Mouse (Mus musculus): ENCODE measurements around the gene Pabpc4.

Gene Pabpc4

DNA sequence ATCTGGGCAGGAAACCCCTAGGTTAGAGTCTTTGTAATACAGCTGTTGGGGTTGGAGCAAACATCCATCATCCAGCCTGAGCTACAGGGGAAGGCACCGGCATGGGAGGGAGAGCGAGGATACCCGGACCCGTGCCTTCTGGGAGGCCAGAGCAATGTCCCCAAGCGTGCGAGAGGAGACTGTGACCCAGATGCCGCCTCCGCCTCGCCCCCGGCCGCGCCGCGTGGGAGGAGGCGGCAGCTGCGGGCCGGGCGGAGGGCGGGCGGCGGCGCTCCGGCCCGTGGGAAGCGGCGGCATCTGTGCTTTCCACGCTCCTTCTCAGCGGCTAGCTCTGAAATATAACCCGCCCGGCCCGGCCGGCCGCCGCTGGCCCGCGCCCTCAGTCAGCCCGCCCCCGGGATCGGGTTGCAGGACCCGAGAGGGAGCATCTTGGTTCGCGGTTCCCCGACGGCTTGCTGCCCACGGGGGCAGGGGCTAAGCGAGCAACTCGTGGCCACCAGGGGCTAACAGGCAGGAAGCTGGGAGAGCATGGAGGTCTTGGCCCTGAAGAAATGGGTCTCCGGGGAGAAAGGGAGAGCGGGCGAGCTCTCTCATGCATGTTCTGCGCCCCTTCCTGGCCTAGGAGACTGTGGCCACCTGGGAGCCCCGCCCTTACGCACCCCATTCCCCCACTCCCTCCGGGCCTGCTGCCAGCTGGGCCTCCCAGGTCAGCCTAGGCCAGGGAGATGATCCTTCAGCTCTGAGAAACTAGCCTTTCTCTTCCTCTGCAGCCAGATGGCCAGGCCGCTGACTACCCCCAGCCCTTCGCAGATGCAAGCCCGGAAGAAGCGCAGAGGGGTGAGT lies 22.6 kb upstream of the Pabpc4 start:
- in situ Hi-C loops (cut with MboI; ENCODE audit: unreplicated experiment in 2 of 2), result loop anchor here (10.0 to 25.0 kb wide), 5 partner anchors 385 to 1898 kb away; partner anchors contain the start of genes Zc3h12a (in 2 of the 2), Fhl3 (in 1 of the 2) and Sf3a3 (in 1 of the 2)

DNA sequence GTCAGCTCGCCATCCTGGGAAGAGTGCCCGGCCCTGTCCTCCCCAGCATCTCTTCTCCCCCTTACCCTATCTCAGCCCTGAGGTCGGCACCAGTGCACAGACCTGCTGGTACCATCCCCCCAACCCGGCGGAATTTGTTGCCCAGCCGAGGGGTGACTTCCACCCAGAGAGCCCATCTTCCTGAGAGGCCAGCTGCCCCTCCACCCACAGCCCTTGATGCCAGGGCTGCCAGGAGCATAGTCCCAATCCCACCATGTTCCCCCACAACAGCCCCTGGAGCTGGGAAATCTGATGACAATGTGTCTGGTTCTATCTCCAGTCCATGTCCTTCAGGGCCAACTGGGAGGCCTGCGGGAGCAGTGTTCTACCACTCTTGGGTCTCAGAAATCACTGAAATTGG lies 15.9 kb upstream of the Pabpc4 start:
- in situ Hi-C loops (cut with MboI; ENCODE audit: unreplicated experiment in 2 of 2), result loop anchor here (25.0 kb wide), 3 partner anchors 691 to 1891 kb away; partner anchors contain the start of genes Fhl3 (in 1 of the 2), Sf3a3 (in 1 of the 2) and Zc3h12a (in 1 of the 2)

DNA sequence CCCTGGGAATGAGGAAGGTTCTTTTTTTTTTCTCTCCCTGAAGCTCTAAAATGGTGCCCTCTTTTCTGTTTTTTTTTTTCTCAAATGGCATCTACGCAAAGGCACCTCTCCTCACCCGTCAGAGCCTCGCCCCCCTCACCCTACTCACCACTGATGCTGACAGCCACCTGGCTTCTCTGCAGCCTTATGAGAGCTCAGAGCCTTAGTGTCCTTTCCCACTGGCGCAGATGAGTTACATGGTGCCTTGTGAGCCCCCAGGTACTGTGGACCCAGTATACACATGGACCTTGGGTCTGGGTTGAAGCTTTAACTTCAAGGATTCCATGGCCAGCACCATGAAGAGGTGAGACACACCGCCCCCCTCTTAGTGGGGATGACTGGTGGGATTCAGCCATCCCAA lies 15.5 kb upstream of the Pabpc4 start:
- in situ Hi-C loops (cut with MboI; ENCODE audit: unreplicated experiment in 2 of 2), result loop anchor here (25.0 kb wide), 3 partner anchors 691 to 1891 kb away; partner anchors contain the start of genes Fhl3 (in 1 of the 2), Sf3a3 (in 1 of the 2) and Zc3h12a (in 1 of the 2)

DNA sequence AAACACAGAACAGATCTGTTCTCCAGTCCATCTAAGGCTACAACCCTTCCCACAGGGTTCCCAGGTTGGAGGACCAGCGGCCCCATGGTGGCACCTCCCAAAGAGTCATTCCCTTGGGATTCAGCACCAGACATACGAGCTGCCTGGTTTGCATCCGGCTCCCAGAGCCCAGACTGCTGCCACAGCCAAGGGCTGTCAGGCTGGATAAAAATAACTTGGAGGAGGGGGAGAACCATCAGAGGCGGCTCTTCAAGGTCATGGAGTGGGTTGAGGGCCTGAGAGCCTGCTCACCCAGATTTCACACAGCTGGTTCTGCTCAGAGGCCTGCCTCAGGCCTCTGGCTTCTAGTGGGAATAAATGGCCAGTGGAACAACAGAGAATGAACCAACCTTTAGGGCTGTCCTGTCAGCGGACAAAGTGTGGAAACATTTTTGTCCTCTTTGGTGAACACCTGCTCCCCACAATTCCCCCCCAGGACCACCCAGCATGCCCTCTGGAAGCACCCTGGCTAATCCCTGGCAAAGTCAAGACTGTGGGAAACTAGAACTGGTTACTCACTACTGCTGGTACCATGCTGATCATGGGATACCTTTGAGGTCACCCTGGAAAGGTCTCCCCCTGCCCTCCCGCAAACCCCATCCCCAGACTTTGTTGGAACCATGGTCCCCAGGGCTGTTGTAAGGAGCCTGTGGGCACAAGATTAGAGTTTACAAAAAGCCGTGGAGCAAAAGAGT lies 14.8 kb upstream of the Pabpc4 start:
- in situ Hi-C loops (cut with MboI; ENCODE audit: unreplicated experiment in 2 of 2), result loop anchor here (25.0 kb wide), 3 partner anchors 690 to 1890 kb away; partner anchors contain the start of genes Fhl3 (in 1 of the 2), Sf3a3 (in 1 of the 2) and Zc3h12a (in 1 of the 2)

DNA sequence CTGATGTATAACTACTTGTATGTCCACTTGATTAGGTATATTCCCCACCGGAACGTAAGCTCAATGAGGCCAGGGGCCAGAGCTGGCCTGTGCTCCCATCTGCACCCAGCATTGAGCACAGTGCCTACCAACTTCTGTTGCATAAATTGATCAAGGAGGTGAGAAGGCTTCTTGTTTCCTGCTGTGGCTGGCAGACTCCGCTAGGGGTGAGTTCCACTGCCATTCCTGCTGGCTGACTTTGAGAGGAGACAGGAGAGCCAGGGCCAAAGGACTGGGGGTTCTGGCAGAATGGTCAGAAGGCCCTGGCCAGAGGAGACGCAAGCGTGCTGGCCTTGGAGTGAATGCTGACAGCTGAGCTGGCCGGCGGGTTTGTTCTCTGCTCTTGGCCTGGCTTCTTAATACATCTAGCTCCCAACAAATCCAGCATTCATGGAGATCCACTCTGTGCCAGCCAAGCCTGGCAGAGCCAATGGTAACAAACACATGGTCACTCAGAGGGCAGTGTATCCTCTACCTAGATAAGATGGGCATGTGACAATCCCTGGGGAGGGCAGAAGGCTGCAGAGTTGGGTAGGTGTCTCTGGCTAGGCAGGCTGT lies 13.1 kb upstream of the Pabpc4 start:
- in situ Hi-C loops (cut with MboI; ENCODE audit: unreplicated experiment in 2 of 2), result loop anchor here (25.0 kb wide), 3 partner anchors 688 to 1888 kb away; partner anchors contain the start of genes Fhl3 (in 1 of the 2), Sf3a3 (in 1 of the 2) and Zc3h12a (in 1 of the 2)

DNA sequence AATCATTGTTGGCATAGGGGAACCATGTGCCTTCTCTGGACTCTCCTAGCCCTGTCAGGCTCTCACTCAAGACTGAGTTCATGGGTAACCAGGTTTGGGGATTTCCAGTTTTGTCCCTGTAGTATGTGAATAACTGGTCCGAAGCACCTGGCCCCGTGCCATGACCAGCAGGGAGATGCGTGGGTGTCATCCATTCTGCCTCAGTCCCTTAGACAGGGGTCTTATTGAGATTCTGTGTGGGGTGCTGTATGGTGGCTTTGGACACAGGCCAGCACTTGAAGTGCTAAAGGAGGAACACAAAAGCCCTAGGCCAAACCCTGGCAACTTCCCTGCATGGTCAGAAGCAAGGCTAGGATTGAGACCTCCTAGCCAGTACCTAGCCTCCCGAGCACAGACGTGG lies 9.9 kb upstream of the Pabpc4 start:
- in situ Hi-C loops (cut with MboI; ENCODE audit: unreplicated experiment in 2 of 2), result loop anchor here in 1 of 2 experiments (10.0 kb wide), 2 partner anchors 47 to 97 kb away; partner anchors contain the start of gene Nt5c1a

DNA sequence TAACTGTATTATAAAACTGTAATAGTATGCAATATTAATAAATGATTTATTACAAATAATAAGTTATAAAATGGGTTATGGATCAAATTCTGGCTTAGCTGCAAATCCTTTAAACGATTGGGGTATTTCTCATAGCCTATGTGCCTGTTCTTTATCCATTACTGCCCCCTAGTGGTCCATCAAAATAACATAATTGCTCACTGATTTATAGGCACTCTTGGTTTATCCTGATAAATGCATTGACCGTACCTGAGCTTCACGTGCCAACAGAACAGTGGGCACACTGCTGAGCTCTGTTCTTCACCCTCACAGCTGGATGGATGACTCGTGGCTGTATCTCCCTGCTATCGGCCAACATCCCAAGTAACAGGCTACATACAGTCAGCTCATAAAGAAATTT lies 7.5 kb upstream of the Pabpc4 start:
- in situ Hi-C loops (cut with MboI; ENCODE audit: unreplicated experiment in 2 of 2), result loop anchor here (5.0 to 10.0 kb wide), 4 partner anchors 32 to 100 kb away; partner anchors contain the start of gene Nt5c1a (in 1 of the 2)

DNA sequence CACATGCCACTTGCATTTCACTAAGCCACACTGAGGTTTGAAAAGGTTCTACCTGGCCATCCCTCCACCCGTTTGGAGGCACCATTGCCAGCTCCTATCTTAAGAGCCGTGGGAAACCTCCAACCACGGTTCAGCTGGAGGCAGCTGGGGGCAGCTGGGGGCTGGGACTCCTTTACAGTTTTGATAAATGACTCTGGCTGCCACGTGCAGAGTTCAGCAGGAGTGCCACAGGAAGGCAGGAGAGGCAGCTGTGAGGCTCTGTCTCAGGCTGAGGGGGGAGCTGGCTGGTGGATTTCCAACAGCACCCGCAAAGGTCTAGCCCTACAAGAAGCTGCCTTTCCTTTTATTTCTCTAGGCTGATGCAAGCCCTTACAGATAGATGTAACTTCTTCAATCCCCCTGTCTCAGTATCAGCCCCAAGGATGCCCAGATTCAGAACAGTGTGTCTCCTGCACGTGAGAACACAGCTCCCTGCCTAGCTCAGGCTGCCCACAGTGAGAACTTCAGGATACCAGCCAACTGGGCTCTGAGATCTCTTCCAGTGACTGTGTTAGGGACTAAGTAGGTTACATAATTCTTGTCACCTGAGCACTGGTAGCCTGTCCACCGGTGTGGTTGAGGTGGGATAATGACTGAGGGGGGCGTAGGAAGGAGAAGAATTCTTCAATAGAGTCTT lies 1.9 kb upstream of the Pabpc4 start:
- in situ Hi-C loops (cut with MboI; ENCODE audit: unreplicated experiment in 2 of 2), result no loop called here

DNA sequence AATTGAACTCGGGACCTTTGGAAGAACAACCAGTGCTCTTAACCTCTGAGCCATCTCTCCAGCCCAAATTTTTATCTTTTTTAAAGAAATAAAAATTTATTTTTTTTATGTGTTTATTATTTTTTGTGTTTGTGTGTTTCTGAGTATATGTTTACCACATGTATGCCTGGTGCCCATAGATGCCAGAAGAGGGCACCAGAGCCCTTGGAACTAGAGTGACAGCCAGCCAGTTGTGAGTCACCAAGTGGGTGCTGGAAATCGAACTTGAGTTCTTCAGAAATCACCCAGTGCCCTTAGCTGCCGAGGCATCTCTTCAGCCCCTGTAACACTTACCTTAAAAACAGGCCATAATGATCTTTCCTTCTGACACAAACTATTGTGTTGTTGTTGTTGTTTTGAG lies 8.9 kb downstream of the Pabpc4 start:
- in situ Hi-C loops (cut with MboI; ENCODE audit: unreplicated experiment in 2 of 2), result no loop called here

DNA sequence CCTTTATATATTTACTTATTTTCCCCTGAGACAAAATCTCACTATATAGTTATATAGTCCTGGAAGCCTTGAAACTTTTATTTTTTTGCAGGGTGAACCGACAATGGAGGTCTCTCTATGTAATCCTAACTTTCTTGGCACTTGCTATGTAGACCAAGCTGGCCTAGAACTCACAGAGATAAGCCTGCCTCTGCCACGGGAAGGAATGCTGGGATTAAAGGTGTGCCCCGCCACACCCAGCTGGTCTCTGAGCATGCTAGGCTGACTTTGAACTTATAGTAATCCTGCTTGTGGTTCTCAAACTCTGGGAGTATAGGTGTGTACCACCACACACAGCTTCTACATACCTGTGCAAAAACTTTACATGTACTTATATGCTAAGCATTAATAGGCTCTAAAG lies 18.0 kb downstream of the Pabpc4 start:
- in situ Hi-C loops (cut with MboI; ENCODE audit: unreplicated experiment in 2 of 2), result loop anchor here in 1 of 2 experiments (25.0 kb wide), 2 partner anchors 107 to 632 kb away; partner anchors contain the start of genes 4930535I16Rik, Mycbp and Rragc

DNA sequence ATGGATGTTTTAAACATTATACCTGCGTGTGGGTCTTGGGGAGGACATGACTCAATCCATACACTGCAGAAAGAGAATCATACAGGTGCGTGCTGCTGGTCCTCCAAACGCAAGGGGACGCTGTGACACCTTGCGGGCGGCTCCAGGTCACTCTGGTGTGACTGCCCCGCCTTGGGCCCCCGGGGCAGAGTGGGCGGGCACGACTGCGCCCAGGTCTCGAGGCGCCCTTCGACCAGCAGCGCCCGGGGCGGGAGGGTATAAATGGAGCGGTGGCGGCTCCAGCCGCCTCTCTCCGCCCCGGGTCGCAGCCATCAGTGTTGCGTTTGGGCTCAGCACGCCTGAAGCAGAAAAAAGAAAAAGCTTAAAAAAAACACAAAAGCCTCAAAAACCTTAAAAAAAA lies 20.3 kb downstream of the Pabpc4 start:
- in situ Hi-C loops (cut with MboI; ENCODE audit: unreplicated experiment in 2 of 2), result loop anchor here in 1 of 2 experiments (25.0 kb wide), 2 partner anchors 105 to 630 kb away; partner anchors contain the start of genes 4930535I16Rik, Mycbp and Rragc

DNA sequence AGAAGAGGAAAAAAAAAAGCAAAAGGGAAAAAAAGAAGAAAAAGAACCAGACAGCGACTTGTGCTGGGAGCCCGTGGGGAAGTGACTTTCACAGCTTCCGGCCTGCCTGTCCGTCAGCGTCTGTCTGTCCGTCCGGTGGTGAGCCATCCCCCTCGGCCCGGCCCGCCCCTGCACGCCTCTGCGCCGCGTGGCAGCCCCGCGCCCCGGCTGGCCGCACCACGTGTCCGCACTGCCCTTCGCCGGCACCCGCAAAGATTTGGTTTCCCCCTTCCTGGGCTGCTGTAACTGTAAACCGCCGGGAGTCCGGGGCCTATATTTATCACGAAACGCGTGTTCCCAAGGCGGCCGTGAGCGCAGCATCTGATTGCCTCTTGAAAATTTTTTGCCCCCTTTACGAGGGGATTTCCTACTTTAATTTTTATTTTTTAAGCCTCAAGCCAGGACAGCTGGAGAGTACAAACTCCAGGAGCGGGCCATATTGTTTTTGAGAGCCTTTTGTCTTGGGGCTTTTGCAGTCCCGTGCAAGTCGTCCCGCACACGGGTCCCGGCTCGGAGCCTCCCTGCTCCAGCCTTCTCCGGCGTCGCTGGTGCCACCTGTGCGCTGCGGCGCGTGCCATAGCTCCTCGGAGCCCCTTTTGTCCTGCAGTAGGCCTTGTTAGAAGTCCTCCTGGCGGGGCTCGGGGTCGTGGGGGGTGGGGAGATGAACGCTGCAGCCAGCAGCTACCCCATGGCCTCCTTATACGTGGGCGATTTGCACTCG lies 20.9 kb downstream of the Pabpc4 start:
- in situ Hi-C loops (cut with MboI; ENCODE audit: unreplicated experiment in 2 of 2), result loop anchor here in 1 of 2 experiments (25.0 kb wide), 2 partner anchors 104 to 629 kb away; partner anchors contain the start of genes 4930535I16Rik, Mycbp and Rragc

DNA sequence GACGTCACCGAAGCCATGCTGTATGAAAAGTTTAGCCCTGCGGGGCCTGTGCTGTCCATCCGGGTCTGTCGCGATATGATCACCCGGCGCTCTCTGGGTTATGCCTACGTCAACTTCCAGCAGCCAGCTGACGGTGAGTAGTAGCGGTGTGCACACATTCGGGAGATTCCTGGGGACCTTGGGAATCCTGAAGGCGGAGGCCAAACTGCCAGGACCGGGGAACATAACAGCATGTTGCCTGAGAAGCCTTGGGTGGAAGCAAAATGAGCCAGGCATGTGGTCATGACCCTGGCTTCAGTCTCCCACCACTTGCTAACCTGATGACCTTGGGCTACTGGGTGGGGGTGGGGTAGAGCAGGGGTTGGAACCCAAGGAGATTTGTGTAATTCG lies 21.5 kb downstream of the Pabpc4 start:
- in situ Hi-C loops (cut with MboI; ENCODE audit: unreplicated experiment in 2 of 2), result loop anchor here in 1 of 2 experiments (25.0 kb wide), 2 partner anchors 104 to 629 kb away; partner anchors contain the start of genes 4930535I16Rik, Mycbp and Rragc

DNA sequence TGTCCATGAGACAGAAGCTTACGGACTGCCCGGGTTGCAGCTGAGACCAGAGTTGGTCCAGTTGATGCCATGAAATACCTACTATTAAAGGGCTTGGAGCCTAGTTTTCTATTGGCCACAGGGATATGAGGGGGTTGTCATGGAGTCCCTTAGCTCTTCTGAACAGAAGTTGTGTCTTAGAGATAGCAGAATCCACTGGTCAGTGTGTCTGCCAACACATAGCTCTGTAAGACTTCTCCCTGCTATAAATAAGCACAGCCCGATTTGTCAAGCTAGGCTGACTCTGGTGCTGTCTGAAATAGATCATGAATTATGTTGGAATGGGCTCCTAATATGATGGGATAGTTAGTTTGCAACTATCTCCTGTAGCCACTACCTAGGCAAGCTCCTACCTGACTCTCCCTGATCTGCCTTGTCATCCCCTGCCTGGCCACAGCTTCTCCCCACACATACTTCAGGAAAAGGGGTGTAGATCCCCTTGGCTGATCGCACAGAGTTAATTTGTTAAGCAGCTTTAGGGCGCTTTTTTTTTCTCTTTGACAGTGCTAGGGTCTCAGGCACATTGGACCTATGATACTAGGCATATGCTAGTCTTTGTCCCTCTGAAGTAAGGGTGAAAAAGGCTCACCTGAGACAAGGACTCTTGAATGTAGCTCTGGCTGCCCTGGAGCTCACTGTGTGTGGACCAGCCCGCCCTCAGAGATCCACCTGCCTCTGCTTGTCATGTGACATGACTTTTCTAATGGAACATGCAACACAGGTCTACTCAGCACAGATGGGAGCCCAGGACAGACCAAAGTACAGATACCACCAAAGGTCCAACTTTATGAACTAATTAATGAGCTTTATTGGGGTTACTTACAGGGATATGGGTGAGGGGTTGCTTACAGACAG lies 22.8 kb downstream of the Pabpc4 start:
- in situ Hi-C loops (cut with MboI; ENCODE audit: unreplicated experiment in 2 of 2), result loop anchor here in 1 of 2 experiments (25.0 kb wide), 2 partner anchors 102 to 627 kb away; partner anchors contain the start of genes 4930535I16Rik, Mycbp and Rragc

DNA sequence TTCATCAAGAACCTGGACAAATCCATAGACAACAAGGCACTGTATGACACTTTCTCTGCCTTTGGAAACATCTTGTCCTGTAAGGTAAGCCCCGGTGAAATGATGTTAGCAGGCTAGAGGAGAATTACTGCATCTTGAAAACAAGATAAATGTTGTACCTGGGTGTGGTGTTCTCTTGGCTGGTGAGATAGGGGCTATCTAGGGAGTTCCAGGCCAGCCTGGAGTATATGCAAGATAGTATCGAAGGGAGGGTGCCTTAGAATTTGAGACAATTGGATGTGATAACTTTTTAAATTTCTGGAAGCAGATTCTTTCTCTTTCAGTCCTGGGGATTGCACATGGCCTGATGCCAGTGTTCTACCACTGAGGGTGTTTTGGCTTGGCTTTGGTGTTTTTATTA lies 24.6 kb downstream of the Pabpc4 start:
- in situ Hi-C loops (cut with MboI; ENCODE audit: unreplicated experiment in 2 of 2), result loop anchor here in 1 of 2 experiments (25.0 kb wide), 2 partner anchors 101 to 626 kb away; partner anchors contain the start of genes 4930535I16Rik, Mycbp and Rragc

DNA sequence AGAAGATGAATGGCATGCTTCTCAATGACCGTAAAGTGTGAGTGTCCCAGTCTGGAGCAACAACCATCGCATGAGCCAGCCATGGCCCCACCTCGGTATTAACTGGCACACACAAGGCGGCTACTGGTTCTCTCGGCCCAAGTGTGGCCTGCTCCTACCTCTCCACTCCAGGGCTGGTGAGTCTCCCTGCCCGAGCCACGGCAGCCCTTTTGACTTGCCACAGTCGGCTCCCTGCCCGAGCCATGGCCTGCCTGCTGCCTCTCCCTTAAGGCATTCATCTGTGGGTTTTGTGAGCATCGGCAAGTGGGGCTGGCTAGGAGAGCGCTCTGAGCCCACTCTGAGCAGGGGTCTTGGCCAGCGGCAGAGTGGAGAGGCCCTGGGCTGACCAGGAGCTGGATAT lies 26.9 kb downstream of the Pabpc4 start:
- in situ Hi-C loops (cut with MboI; ENCODE audit: unreplicated experiment in 2 of 2), result loop anchor here in 1 of 2 experiments (25.0 kb wide), 2 partner anchors 98 to 623 kb away; partner anchors contain the start of genes 4930535I16Rik, Mycbp and Rragc

DNA sequence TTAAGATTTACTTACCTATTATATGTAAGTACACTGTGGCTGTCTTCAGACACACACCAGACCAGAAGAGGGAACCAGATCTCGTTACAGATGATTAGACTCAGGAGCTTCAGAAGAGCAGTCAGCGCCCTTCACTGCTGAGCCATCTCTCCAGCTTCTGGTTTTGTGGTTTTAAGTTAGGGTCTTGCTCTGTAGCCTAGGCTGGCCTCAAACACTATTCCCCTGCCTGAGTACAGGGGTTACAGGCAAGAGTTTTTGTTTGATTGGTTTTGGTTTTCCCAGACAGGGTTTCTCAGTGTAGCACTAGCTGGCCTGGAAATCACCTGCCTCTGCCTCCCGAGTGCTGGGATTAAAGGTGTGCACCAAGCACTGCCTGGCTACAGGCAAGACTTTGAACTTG lies 30.2 kb downstream of the Pabpc4 start:
- in situ Hi-C loops (cut with MboI; ENCODE audit: unreplicated experiment in 2 of 2), result loop anchor here in 1 of 2 experiments (25.0 kb wide), 2 partner anchors 95 to 620 kb away; partner anchors contain the start of genes 4930535I16Rik, Mycbp and Rragc

Data from v-Abl transformed pro-B cells (cell line).